Mouse (Mus musculus) CD4-positive, CD25-positive, alpha-beta regulatory T cell, adult 4 months (primary cell): ENCODE data around the gene Ptrh2. TPM values are rescaled to one million over a fixed set of nuclear protein-coding genes. Genes with fewer than 3 reads are reported as not detected.
"Not testable (repeated sequence)": the region's sequence is repeated elsewhere in the genome, so short reads cannot be mapped to it uniquely, and the experiment has no call there.

ENCODE experiments used
- ATAC-seq: one replicate; pipeline ENCODE4 v1.8.0; 2017
- polyA plus RNA-seq, 2 experiments: library from polyadenylated mRNA; unstranded; fragments of 100-300 nt; shearing (Covaris generic); gene quantifications; one replicate each; pipeline ENCODE4 v1.2.1; 2017

Ptrh2 gene
- polyA plus RNA-seq, 2 experiments from 2014 or later, result 9.8 to 10.7 TPM

DNA sequence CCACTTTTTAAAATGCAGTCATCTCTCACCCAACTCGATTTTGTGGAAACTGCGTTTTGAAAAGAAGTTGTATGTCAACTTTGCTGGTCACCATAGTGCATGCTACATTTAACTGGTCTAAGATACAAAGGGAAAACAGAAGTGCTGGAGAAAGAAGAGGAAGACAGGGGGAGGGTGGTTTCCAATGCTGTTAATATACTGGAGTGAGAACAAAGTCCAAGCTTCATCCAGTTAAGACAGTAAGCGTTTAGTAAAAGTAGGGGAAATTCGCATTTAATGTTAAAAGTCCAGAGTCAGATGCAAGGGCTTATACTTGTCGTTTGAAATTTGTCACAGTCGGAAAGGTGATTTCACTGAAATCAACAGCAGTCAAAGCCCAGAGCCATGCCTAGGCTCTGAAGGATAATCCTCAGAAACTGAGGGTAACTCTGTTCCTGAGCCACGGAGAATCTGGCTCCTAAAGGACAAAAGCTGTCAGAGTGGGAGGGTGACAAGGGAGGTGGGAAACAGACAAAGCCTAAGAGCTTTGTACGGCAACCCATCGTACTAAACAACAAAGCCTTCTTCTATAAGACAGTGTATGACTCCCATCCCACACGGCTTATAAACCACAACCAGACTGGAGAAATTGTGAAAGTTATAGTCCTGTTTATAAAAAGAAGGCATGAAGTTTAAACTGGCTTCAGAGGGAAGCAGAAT is 50.6 kb downstream of the Ptrh2 start:
- ATAC-seq, result no peak

DNA sequence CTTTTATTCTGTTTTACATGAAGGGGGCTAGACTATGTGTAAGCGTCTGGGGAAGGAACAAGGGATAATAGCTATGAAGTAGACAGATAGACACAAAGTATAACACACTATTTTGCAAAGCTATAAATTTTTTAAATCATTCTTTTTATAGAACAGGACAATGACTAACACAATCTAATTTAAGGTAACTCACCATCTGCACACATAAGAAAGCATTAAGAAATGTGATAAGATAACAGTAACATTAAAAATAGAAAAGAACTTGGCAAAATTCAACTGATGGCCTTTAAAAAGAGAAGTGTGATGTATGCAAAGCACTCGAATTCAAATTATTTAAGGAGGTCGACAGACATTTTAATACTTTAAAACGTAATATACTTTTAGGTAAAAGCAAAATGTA is 51.2 kb downstream of the Ptrh2 start:
- ATAC-seq, result no peak

DNA sequence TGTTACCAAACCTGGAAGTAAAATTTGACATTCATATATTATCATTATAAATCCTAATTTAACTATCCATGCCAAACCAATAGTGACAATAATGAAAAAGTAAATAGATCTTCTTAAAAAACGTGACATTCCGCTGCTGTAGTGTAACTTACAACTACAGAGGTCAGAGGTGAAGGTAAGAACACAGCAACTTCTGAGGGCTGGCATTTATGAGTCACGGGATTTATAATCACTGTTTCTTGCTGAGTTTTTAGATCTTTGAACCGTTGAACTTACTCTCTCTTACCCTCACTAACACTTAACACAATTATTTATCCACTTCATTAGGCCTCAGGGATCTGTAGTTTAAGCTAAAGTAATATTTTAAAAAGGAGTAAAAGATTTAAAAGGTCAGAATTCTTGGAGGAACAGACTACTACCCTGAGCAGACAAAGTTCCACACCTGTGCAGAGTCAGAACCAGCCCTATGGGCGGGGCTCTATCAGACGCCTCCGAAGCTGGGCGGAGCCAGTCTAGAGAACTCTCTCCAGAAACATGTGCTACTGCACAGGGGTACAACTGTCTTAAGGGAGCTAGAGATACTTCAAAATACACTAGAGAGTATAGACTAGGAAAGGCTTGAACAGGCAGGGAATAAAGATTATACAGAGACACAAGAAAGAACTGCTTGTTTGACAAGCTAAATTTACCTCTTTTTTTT is 53.7 kb downstream of the Ptrh2 start:
- no peak for ATAC-seq

DNA sequence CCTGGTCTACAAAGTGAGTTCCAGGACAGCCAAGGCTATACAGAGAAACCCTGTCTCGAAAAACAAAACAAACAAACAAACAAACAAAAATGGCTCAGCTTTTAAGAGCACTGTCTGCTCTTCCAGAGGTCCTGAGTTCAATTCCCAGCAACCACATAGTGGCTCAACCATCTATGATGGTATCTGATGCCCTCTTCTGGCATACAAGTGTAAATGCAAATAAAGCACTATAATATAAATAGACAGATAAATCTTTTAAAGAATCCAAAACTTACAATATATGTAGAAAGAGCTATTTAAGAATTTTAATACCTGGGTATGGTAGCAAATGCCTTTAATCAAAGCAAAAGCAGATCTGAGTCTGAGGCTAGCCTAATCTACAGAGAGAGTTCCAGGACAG is 54.5 kb downstream of the Ptrh2 start:
- ATAC-seq, result not testable (repeated sequence)

DNA sequence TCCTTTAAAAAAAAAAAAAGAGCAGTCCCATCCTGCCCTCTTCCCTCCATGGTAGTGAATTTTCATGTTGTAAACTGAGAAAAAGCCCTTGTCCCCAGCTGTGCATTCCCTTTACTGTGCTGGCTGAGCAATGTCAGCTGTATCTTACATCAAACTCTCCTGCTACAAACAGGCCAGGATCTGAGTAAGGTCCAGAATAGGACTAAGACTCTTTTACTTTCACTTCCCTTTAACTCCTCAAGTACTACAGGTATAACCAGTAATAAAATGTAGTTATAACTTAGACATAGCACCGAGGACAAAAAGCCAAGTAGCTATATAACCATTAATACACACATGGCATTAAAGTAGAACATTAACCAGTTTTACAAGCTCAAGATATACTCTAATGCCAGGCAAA is 55.2 kb downstream of the Ptrh2 start:
- no peak for ATAC-seq

DNA sequence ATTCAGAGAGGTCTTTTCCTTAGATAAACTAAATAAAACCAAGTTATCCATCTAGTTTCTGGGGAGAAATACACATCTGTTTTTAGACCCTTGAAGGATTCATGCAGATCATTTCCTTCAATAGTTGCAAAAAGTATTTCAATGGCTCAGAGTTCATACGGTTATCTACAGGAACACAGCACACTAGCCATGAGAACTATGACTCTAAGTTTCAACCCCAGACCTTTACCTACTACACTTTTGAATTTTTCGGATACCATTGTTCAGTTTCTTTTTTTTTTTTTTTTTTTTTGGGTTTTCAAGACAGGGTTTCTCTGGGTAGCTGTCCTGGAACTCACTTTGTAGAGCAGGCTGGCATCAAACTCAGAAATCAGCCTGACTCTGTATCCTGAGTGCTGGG is 55.7 kb downstream of the Ptrh2 start:
- no peak for ATAC-seq

DNA sequence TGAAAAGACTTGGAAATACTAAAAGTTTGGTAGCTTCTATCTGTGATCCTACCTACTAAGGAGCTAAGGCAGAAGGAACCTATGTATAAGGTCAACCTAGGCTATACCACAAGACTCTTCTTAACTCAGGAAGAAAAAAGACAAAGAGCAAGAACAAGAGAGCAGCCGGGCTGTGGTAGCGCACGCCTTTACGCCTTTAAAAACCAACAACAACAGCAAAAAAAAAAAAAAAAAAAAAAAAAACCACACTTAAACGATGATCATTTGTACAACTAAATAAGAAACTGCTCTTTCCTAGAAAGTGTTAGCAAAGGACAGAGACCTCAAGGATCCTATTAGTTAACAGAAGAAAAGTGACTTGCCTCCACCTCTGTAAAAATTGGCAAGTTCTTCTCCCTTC is 57.7 kb downstream of the Ptrh2 start:
- no peak for ATAC-seq

Other genes starting within 250 kb of the Ptrh2 start
- gene Rnft1, start 199.3 kb upstream of the Ptrh2 start, polyA plus RNA-seq, result 10 to 100 TPM; 46.0 to 49.9 TPM
- 10 to 100 TPM; 58.9 to 62.5 TPM for gene Rps6kb1, start 139.2 kb upstream of the Ptrh2 start, polyA plus RNA-seq
- gene Tubd1, start 139.0 kb upstream of the Ptrh2 start, polyA plus RNA-seq, result 1 to 10 TPM; 4.0 to 6.7 TPM
- 100 to 1,000 TPM; 405 to 430 TPM for gene Vmp1, start 149 bp upstream of the Ptrh2 start, polyA plus RNA-seq
- 10 to 100 TPM; 80.2 to 87.2 TPM for gene Cltc, start 73.6 kb downstream of the Ptrh2 start, polyA plus RNA-seq
- 10 to 100 TPM; 23.6 to 24.4 TPM for gene Dhx40, start 123.8 kb downstream of the Ptrh2 start, polyA plus RNA-seq